Mouse (Mus musculus) embryonic fibroblast, embryonic 13.5 days (primary cell): ENCODE measurements around the gene Palld. TPM values are rescaled to one million over a fixed set of nuclear protein-coding genes. Genes with fewer than 3 reads are reported as not detected.

Source experiments
- H3K27ac ChIP-seq: 2 replicates; pipeline ENCODE4 v1.5.1; 2012; ENCODE audit warnings: low read length, control low read depth, inconsistent platforms; ENCODE audit not compliant: insufficient read depth
- H3K4me1 ChIP-seq: 2 replicates; pipeline ENCODE4 v1.6.1; 2011; ENCODE audit warnings: low read length; ENCODE audit not compliant: control insufficient read depth, insufficient read depth
- H3K4me3 ChIP-seq: 2 replicates; pipeline ENCODE4 v1.5.1; 2011; ENCODE audit warnings: mild to moderate bottlenecking, control low read depth, low read length; ENCODE audit not compliant: insufficient read depth
- CTCF ChIP-seq: IDR thresholded peaks from 2 replicates; pipeline ENCODE4 v1.5.1; 2011; ENCODE audit warnings: mild to moderate bottlenecking, control low read depth, low read length, moderate library complexity, borderline replicate concordance; ENCODE audit not compliant: insufficient read depth
- POLR2A ChIP-seq: IDR thresholded peaks from 2 replicates; pipeline ENCODE4 v1.6.1; 2011; ENCODE audit warnings: low read depth, mild to moderate bottlenecking, control low read depth, low read length, moderate library complexity
- polyA plus RNA-seq: library from polyadenylated mRNA; stranded (reverse); fragments of >200 nt; gene quantifications from 2 replicates; pipeline ENCODE4 v1.2.4, GENCODE M21; 2011; ENCODE audit warnings: low read depth; ENCODE audit not compliant: missing spikeins, insufficient read length

Gene Palld
- polyA plus RNA-seq, 1 experiment: 228 TPM

- TF ChIP-seq POLR2A (peak; percentile 57), CTCF (no peak)
These were observed 142.9 kb downstream of the Palld start for GRCm38 (mm10) chr8:61759327-61760189.

GRCm38 (mm10) chr8:61758686-61759326 lies 143.7 kb downstream of the Palld start:
- Histone ChIP-seq H3K4me1 (peaks cover 19% of the 10 kb centered on the region), H3K4me3 (peak overlapping the region; percentile 48), H3K27ac (peak overlapping the region; percentile 36; the same call in 1 of the 2 replicates)
- TF ChIP-seq CTCF: no peak
- no peak for TF ChIP-seq POLR2A

More at GRCm38 (mm10) chr8:61759327-61760189, 142.9 kb downstream of the Palld start:
- Histone ChIP-seq H3K27ac (peak overlapping the region; percentile 36; the same call in 1 of the 2 replicates), H3K4me1 (peaks cover 18% of the 10 kb centered on the region), H3K4me3 (peak overlapping the region; percentile 59)

- TF ChIP-seq POLR2A (no peak), CTCF (no peak)
- H3K4me1 ChIP-seq: peaks cover 19% of the 10 kb centered on the region
- peak overlapping the region; percentile 88 for H3K27ac ChIP-seq
- no peak overlapping the region for H3K4me3 ChIP-seq
These were observed 145.2 kb downstream of the Palld start for GRCm38 (mm10) chr8:61756971-61757965.

- H3K4me1 ChIP-seq: peaks cover 19% of the 10 kb centered on the region
- TF ChIP-seq CTCF: no peak
- TF ChIP-seq POLR2A: no peak
- H3K4me3 ChIP-seq: no peak overlapping the region
- H3K27ac ChIP-seq: peak overlapping the region; percentile 89
These were observed 147.3 kb downstream of the Palld start for GRCm38 (mm10) chr8:61755186-61755585.

GRCm38 (mm10) chr8:61747070-61747469 lies 155.4 kb downstream of the Palld start:
- no peak overlapping the region for H3K4me3 ChIP-seq
- TF ChIP-seq CTCF (no peak), POLR2A (no peak)

GRCm38 (mm10) chr8:61745181-61745980 lies 157.1 kb downstream of the Palld start:
- Histone ChIP-seq H3K4me3 (no peak overlapping the region), H3K27ac (no peak overlapping the region), H3K4me1 (peaks cover 5% of the 10 kb centered on the region; the same call in 1 of the 2 replicates)
- TF ChIP-seq CTCF (no peak), POLR2A (no peak)

More at GRCm38 (mm10) chr8:61747070-61747469, 155.4 kb downstream of the Palld start:
- Histone ChIP-seq H3K4me1 (peaks cover 5% of the 10 kb centered on the region; the same call in 1 of the 2 replicates), H3K27ac (no peak overlapping the region)

- no peak overlapping the region for H3K4me3 ChIP-seq
- peaks cover 5% of the 10 kb centered on the region; the same call in 1 of the 2 replicates for H3K4me1 ChIP-seq
- no peak overlapping the region for H3K27ac ChIP-seq
- no peak for TF ChIP-seq POLR2A
- TF ChIP-seq CTCF: no peak
These were observed 158.5 kb downstream of the Palld start for GRCm38 (mm10) chr8:61743764-61744562.

GRCm38 (mm10) chr8:61737465-61737864 lies 165.0 kb downstream of the Palld start:
- H3K27ac ChIP-seq: no peak overlapping the region
- H3K4me1 ChIP-seq: peaks cover 6% of the 10 kb centered on the region
- H3K4me3 ChIP-seq: no peak overlapping the region
- no peak for TF ChIP-seq POLR2A
- no peak for TF ChIP-seq CTCF
